Mouse (Mus musculus) kidney, adult 2 months (tissue): ENCODE results near the gene Litaf. TPM values are rescaled to one million over a fixed set of nuclear protein-coding genes. Genes with fewer than 3 reads are reported as not detected.

Source experiments
- DNase-seq: peaks from one replicate; pipeline ENCODE4 v3.0.0; 2021
- H3K27ac ChIP-seq: fragments of 200-500 bp; 2 replicates; pipeline ENCODE4 v1.5.1; 2012; ENCODE audit warnings: low read depth, low read length, control low read depth, inconsistent platforms; ENCODE audit not compliant: insufficient read depth
- H3K27me3 ChIP-seq: fragments of 200-500 bp; replicated peaks from 2 replicates; pipeline ENCODE4 v1.6.1; 2012; ENCODE audit warnings: mild to moderate bottlenecking, moderate library complexity, low read length, inconsistent platforms; ENCODE audit not compliant: control insufficient read depth, insufficient read depth
- H3K36me3 ChIP-seq: fragments of 200-500 bp; 2 replicates; pipeline ENCODE4 v1.6.1; 2012; ENCODE audit warnings: mild to moderate bottlenecking, moderate library complexity, low read length, inconsistent platforms; ENCODE audit not compliant: control insufficient read depth, insufficient read depth
- H3K4me1 ChIP-seq: fragments of 200-500 bp; 2 replicates; pipeline ENCODE4 v1.6.1; 2011; ENCODE audit warnings: low read length; ENCODE audit not compliant: control insufficient read depth, insufficient read depth
- H3K4me3 ChIP-seq: fragments of 200-500 bp; 2 replicates; pipeline ENCODE4 v1.5.1; 2011; ENCODE audit warnings: mild to moderate bottlenecking, low read depth, low read length, control low read depth; ENCODE audit not compliant: insufficient read depth
- CTCF ChIP-seq: fragments of 200-500 bp; conservative IDR thresholded peaks from 2 replicates; pipeline ENCODE4 v1.5.1; 2011; ENCODE audit warnings: low read depth, mild to moderate bottlenecking, control low read depth, low read length, moderate library complexity, mixed read lengths; ENCODE audit not compliant: insufficient read depth, insufficient read length
- POLR2A ChIP-seq: fragments of 200-500 bp; IDR thresholded peaks from one replicate; pipeline ENCODE4 v1.6.1; 2011; ENCODE audit warnings: low read depth, low read length, control low read depth
- WGBS: fragments of 180-500 bp; shearing (Covaris S2); methylation state at CpG from one replicate; pipeline ENCODE4 v1.1.7; 2018; 5-methylcytosine and 5-hydroxymethylcytosine counted together
- polyA plus RNA-seq: library from polyadenylated mRNA; depleted of rRNA; stranded (reverse); fragments of >200 nt; gene quantifications from 2 replicates; pipeline ENCODE4 v1.2.3, GENCODE M21; 2012

Gene Litaf
- polyA plus RNA-seq, 1 experiment, result 125 TPM

DNA sequence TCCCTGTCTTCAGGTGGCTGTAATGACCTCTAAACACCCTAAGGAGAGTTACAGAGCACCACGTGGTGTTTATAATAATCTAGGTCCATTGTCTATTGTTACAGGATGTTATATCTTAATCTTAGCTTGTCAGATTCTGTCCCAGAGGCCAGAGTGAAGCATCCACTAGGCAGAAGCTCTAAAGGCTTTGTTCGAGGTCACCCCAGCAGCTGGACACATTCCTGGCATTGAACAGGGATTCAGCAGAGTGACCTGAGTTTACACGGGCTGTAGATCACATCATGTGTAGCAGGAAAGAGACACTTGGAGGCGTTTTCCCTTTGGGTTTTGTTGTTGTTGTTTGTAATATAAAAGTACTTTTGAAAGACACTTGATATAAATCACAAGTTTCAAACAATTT is 26.1 kb upstream of the Litaf start:
- Histone ChIP-seq H3K4me1 (peaks cover 4% of the 10 kb centered on the region; the same call in 1 of the 2 replicates), H3K36me3 (peaks cover 4% of the 10 kb centered on the region; the same call in 1 of the 2 replicates), H3K27me3 (no peaks in the 10 kb centered on the region), H3K27ac (0 out of 2 replicates have a peak overlapping the region, but pooled peaks have one; percentile 12), H3K4me3 (no peak overlapping the region)
- peak; percentile 81 for DNase-seq
- TF ChIP-seq CTCF (no peak), POLR2A (no peak)
- WGBS, result 41% methylated on average over 4 of the region's 4 CpGs

DNA sequence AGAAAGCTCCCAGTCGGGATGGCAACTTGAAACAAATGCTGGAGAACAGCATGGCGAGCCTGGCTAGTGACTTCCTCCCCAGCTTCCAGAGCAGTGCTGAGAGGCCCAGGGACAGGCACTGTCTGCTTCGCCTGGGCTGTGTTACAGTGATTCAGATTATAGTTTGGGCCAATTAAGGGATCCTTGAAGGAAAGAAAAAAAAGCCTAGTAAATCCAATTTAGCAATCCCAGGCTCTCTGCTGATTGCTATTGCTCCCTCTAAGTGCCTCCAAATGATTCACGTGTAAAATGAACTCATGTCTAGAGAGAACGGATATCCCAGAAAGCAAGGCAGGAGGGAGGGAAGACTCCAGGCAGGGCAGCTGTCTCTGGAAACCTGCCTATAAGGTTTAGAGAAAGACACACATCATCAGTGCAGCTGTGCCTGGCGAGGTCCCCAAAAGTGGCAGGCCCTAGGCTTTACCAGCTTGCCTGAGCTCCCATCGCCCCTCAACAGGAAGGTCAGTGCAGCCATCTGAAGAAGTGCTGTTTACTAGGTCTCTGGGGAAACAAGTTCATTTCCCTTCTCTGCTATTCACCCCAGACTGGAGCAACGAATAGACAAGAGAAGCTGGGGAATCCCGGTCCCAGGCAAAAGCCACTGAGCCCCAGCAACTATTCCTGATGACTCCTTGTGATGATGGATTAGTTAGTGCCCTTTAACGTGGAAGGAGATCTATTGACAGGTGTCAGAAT is 25.0 kb upstream of the Litaf start:
- no peak for DNase-seq
- peaks cover 4% of the 10 kb centered on the region; the same call in 1 of the 2 replicates for H3K4me1 ChIP-seq
- peaks cover 4% of the 10 kb centered on the region; the same call in 1 of the 2 replicates for H3K36me3 ChIP-seq
- H3K4me3 ChIP-seq, result no peak overlapping the region
- WGBS, result 68% methylated on average over 10 of the region's 10 CpGs
- no peaks in the 10 kb centered on the region for H3K27me3 ChIP-seq
- TF ChIP-seq POLR2A (no peak), CTCF (no peak)
- H3K27ac ChIP-seq, result no peak overlapping the region

DNA sequence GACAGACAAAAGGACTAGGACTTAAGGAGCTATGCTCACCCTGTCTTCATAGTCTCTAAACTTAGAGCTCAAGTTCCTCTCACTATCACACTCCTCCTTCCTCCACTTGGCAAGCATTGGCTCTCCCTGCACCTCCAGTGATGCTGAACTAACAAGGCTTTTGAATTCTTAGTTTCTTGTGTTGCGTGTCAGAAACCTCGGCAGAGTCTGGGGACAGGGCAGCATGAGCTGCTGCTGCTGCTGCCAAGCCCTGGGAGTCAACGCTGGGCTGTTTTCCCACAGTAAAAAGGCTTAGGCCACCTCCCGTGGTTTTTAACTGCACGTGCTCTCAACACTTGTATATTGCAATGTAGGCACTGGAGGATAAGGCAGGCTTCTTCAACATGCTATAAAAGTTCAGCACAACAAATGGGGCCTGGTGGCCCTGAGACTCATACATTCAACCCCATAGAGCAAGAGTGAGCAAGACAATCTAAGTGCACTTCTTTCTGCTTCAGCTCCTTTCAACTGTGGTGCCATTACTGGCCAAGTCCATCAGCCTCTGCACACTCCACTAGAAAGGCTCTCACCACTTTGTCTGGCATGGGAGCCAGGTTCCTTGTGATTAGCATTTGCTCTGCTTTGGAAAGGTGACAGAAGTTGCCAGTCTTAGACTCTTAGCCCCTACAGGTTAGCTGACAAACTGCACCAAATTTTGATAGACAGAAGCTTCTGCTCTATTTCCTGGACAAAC is 21.1 kb upstream of the Litaf start:
- peaks cover 12% of the 10 kb centered on the region for H3K36me3 ChIP-seq
- WGBS, result 54% methylated on average over 5 of the region's 5 CpGs
- peak overlapping the region; percentile 39; the same call in 1 of the 2 replicates for H3K27ac ChIP-seq
- H3K4me1 ChIP-seq, result peaks cover 4% of the 10 kb centered on the region; the same call in 1 of the 2 replicates
- peak; percentile 57 for DNase-seq
- H3K4me3 ChIP-seq, result no peak overlapping the region
- H3K27me3 ChIP-seq, result no peaks in the 10 kb centered on the region
- TF ChIP-seq CTCF, result no peak
- TF ChIP-seq POLR2A, result no peak

DNA sequence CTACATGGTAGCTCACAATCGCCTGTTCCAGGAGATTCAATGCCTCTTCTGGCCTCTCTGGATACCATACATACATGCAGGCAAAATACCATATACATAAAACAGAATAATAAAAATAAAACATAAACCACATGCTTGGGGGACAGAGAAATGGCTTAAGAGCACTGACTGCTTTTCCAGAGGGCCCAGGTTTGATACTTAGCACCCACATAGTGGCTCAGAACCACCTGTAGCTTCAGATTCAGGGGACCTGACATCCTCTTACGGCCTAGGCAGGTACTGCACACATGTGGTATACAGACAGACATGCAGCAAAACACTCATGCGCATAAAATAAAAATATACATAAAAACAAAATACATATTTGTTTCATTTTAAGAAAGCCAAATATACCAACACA is 20.3 kb upstream of the Litaf start:
- TF ChIP-seq POLR2A (no peak), CTCF (no peak)
- Histone ChIP-seq H3K4me3 (no peak overlapping the region), H3K27me3 (no peaks in the 10 kb centered on the region), H3K27ac (no peak overlapping the region), H3K36me3 (peaks cover 12% of the 10 kb centered on the region), H3K4me1 (peaks cover 4% of the 10 kb centered on the region; the same call in 1 of the 2 replicates)
- no peak for DNase-seq
- 96% methylated on average over 3 of the region's 3 CpGs for WGBS

DNA sequence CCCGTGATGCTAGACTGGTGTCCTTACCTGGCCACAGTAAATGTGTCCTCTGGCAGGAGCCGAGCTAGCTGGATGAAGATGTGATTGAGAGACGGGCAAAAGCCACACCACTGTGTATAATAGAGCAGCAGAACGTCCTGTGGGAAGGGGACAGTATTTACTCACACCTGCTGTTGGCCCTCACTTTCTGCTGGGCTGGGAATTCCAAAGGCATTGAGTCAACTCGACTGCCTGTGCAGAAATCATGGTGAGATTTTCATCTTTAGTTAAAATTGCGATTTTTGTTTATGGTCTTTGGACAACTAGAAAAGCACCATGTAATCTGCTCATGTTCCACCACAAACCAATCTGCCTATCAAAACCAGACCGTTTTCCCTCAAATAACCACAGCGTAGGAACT is 18.2 kb upstream of the Litaf start:
- 94% methylated on average over 8 of the region's 8 CpGs for WGBS
- peaks cover 14% of the 10 kb centered on the region for H3K36me3 ChIP-seq
- H3K27me3 ChIP-seq, result no peaks in the 10 kb centered on the region
- no peaks in the 10 kb centered on the region for H3K4me1 ChIP-seq
- TF ChIP-seq CTCF (no peak), POLR2A (no peak)
- H3K27ac ChIP-seq, result no peak overlapping the region
- H3K4me3 ChIP-seq, result no peak overlapping the region
- DNase-seq, result no peak

DNA sequence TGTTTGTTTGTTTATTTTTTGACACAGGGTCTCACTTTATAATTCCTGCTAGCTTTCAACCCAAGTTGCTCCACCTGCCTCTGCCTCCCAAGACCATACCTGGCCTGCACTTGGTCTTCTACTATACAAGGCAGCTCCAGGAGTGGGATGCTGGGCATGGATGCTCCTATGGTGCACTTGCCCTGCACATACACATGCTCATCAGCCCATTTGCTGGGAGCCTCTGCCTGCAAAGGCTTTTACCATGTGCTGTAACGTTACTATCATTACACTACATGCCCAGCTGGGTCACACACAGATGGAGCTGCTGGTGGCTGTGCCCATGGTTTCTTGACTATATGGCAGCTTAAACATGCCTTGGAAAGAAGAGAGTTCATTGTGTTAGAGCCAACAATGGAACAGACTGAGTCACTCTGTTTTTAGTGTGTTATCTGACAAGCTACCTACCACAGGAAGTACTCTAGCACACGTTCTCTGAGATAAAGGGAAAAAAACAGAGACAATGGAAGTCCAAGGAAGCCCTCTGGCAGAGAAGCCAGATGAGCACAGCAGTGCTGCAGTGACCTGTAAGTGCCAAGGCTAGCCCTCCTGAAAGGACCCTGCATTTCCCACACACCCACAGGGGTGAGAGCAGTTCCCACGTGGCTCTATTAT is 12.4 kb upstream of the Litaf start:
- DNase-seq, result no peak
- Histone ChIP-seq H3K4me1 (no peaks in the 10 kb centered on the region), H3K36me3 (peaks cover 6% of the 10 kb centered on the region), H3K27ac (no peak overlapping the region), H3K27me3 (no peaks in the 10 kb centered on the region), H3K4me3 (no peak overlapping the region)
- WGBS, result 67% methylated on average over 3 of the region's 3 CpGs
- TF ChIP-seq CTCF (no peak), POLR2A (no peak)
